In genomic region chr1:104957046-104957445, GRCm38 (mm10) we compare ENCODE assay signal across 9 mouse cellular contexts.
DNase-seq lines count a peak whose midpoint lies in the region; ATAC-seq and TF ChIP-seq lines count a peak whose summit lies in the region.
"Had no signal": no experiment of that assay in that cellular context is flagged by ENCODE, and none has a peak within 500 bp of the region (broad histone marks: within the 10 kb centered on the region; RNA-seq: fewer than 3 reads in every experiment).

No protein-coding gene starts in this region.

- 38% methylated on average over 6 of the region's 6 CpGs for WGBS in hindbrain, embryonic 12.5 days
- 27% methylated on average over 6 of the region's 6 CpGs for WGBS in neural tube, embryonic 15.5 days
- 22% methylated on average over 6 of the region's 6 CpGs for WGBS in heart, embryonic 11.5 days (ENCODE audit: insufficient replicate concordance)

- no peak overlapping the region for H3K4me3 ChIP-seq in layer of hippocampus, adult 2 months
- H3K4me3 ChIP-seq in hindbrain, embryonic 12.5 days = no peak overlapping the region
- no peak overlapping the region for H3K4me3 ChIP-seq in neural tube, embryonic 15.5 days (replicated peaks)
- H3K4me3 ChIP-seq in heart, embryonic 11.5 days (ENCODE audit: low read depth, low read length) = no peak overlapping the region
- H3K4me3 ChIP-seq: intestine, embryonic 15.5 days; myocyte had no signal

- peak; percentile 58 for ATAC-seq in hindbrain, embryonic 12.5 days (ENCODE audit: low FRiP score)
- 0 out of 2 replicates have a peak, but pooled peaks have one; percentile 24 for ATAC-seq in neural tube, embryonic 15.5 days (ENCODE audit: low FRiP score)
- ATAC-seq in heart, embryonic 11.5 days (replicated peaks; ENCODE audit: insufficient number of reproducible peaks, low FRiP score, low TSS enrichment) = no peak
- ATAC-seq: intestine, embryonic 15.5 days had no signal

- H3K4me1 ChIP-seq in hindbrain, embryonic 12.5 days = peaks cover 4% of the 10 kb centered on the region; the same call in 1 of the 2 replicates
- H3K4me1 ChIP-seq in neural tube, embryonic 15.5 days = no peaks in the 10 kb centered on the region
- H3K4me1 ChIP-seq in heart, embryonic 11.5 days (ENCODE audit: control insufficient read depth, insufficient read depth, low read length) = peaks cover 2% of the 10 kb centered on the region; the same call in 1 of the 2 replicates
- H3K4me1 ChIP-seq: intestine, embryonic 15.5 days had no signal

- no peaks in the 10 kb centered on the region for H3K9me3 ChIP-seq in hindbrain, embryonic 12.5 days (replicated peaks)
- no peaks in the 10 kb centered on the region for H3K9me3 ChIP-seq in neural tube, embryonic 15.5 days (replicated peaks)
- H3K9me3 ChIP-seq in heart, embryonic 11.5 days (replicated peaks; ENCODE audit: control insufficient read depth, low read length) = no peaks in the 10 kb centered on the region
- H3K9me3 ChIP-seq: intestine, embryonic 15.5 days had no signal

- no peak for TF ChIP-seq CTCF in layer of hippocampus, adult 2 months (conservative IDR thresholded peaks at IDR 0.05)

- H3K4me2 ChIP-seq in hindbrain, embryonic 12.5 days (replicated peaks) = no peak overlapping the region
- H3K4me2 ChIP-seq in neural tube, embryonic 15.5 days = no peak overlapping the region
- H3K4me2 ChIP-seq in heart, embryonic 11.5 days = no peak overlapping the region
- H3K4me2 ChIP-seq: intestine, embryonic 15.5 days had no signal

- H3K36me3 ChIP-seq in hindbrain, embryonic 12.5 days = no peaks in the 10 kb centered on the region
- H3K36me3 ChIP-seq in neural tube, embryonic 15.5 days = no peaks in the 10 kb centered on the region
- H3K36me3 ChIP-seq in heart, embryonic 11.5 days (ENCODE audit: control insufficient read depth, insufficient read depth, low read length) = no peaks in the 10 kb centered on the region
- H3K36me3 ChIP-seq: intestine, embryonic 15.5 days had no signal

- peak overlapping the region; percentile 14; the same call in 1 of the 2 replicates for H3K27ac ChIP-seq in layer of hippocampus, adult 2 months
- H3K27ac ChIP-seq in hindbrain, embryonic 12.5 days = no peak overlapping the region
- no peak overlapping the region for H3K27ac ChIP-seq in neural tube, embryonic 15.5 days (replicated peaks)
- no peak overlapping the region for H3K27ac ChIP-seq in heart, embryonic 11.5 days (ENCODE audit: low read depth, low read length)
- H3K27ac ChIP-seq: intestine, embryonic 15.5 days had no signal

- H3K27me3 ChIP-seq in hindbrain, embryonic 12.5 days = no peaks in the 10 kb centered on the region
- H3K27me3 ChIP-seq in neural tube, embryonic 15.5 days (replicated peaks) = no peaks in the 10 kb centered on the region
- H3K27me3 ChIP-seq in heart, embryonic 11.5 days (ENCODE audit: control insufficient read depth, insufficient read depth, low read length) = no peaks in the 10 kb centered on the region
- H3K27me3 ChIP-seq: intestine, embryonic 15.5 days had no signal

- DNase-seq in layer of hippocampus, adult 2 months (ENCODE audit: low spot score in 2 of 2) = no peak
- no peak for DNase-seq in layer of hippocampus, postnatal 25 days (ENCODE audit: extremely low spot score in 1 of 2, low spot score in 1 of 2)
- peak; percentile 78 to 79 for DNase-seq in cerebellum, postnatal 10 days
- DNase-seq in urinary bladder, postnatal 4 days (ENCODE audit: low spot score in 2 of 2) = no peak

- no peak overlapping the region for H3K9ac ChIP-seq in hindbrain, embryonic 12.5 days
- H3K9ac ChIP-seq in neural tube, embryonic 15.5 days (replicated peaks) = no peak overlapping the region
- no peak overlapping the region for H3K9ac ChIP-seq in heart, embryonic 11.5 days (ENCODE audit: low read depth, low read length)
- H3K9ac ChIP-seq: intestine, embryonic 15.5 days had no signal

Comparison
In these comparisons a context has a peak if more than half of its experiments do, and no peak if none do; other contexts are left out.
1. DNase-seq: peak in cerebellum, postnatal 10 days (2 of 2); none in layer of hippocampus, adult 2 months (0 of 2), layer of hippocampus, postnatal 25 days (0 of 2) and urinary bladder, postnatal 4 days (0 of 2).